Mouse (Mus musculus) kidney, adult 2 months (tissue): ENCODE data around the gene Gm6812.

Experiments used
- CTCF ChIP-seq: fragments of 200-500 bp; conservative IDR thresholded peaks from 2 replicates; pipeline ENCODE4 v1.5.1; 2011; ENCODE audit warnings: low read depth, mild to moderate bottlenecking, control low read depth, low read length, moderate library complexity, mixed read lengths; ENCODE audit not compliant: insufficient read depth, insufficient read length
- POLR2A ChIP-seq: fragments of 200-500 bp; IDR thresholded peaks from one replicate; pipeline ENCODE4 v1.6.1; 2011; ENCODE audit warnings: low read depth, low read length, control low read depth

- TF ChIP-seq CTCF: no peak
- TF ChIP-seq POLR2A: no peak
These were observed 27.7 kb downstream of the Gm6812 start for GRCm38 (mm10) chrX:68865145-68865544.
